Mouse (Mus musculus) C2C12 (cell line): ENCODE results near the gene Dsn1.
A peak's percentile ranks its signal among the peaks of the same experiment; 100 is the strongest.

ENCODE experiments used
- CEBPB ChIP-seq: IDR thresholded peaks from one replicate; pipeline ENCODE4 v1.6.1; 2011; ENCODE audit warnings: low read depth, mild to moderate bottlenecking, control low read depth, moderate library complexity
- CTCF ChIP-seq: IDR thresholded peaks from one replicate; pipeline ENCODE4 v1.5.1; 2011; ENCODE audit not compliant: control insufficient read depth, insufficient read depth, insufficient read length
- FOSL1 ChIP-seq: IDR thresholded peaks from one replicate; pipeline ENCODE4 v1.8.0; 2011; ENCODE audit warnings: mild to moderate bottlenecking, low read length; ENCODE audit not compliant: poor library complexity, insufficient read depth, severe bottlenecking
- MAX ChIP-seq: IDR thresholded peaks from one replicate; pipeline ENCODE4 v1.6.1; 2011; ENCODE audit warnings: mild to moderate bottlenecking, control low read depth
- MYOD1 ChIP-seq: IDR thresholded peaks from one replicate; pipeline ENCODE4 v1.6.1; 2011; ENCODE audit warnings: low read depth; ENCODE audit not compliant: control insufficient read depth, insufficient read length
- MYOG ChIP-seq: IDR thresholded peaks from one replicate; pipeline ENCODE4 v1.6.1; 2011; ENCODE audit not compliant: control insufficient read depth, insufficient read length; ENCODE audit errors: extremely low read depth
- USF1 ChIP-seq: IDR thresholded peaks from one replicate; pipeline ENCODE4 v1.6.1; 2011; ENCODE audit warnings: low read depth, mild to moderate bottlenecking, control low read depth, moderate library complexity

- TF ChIP-seq FOSL1 (no peak), CTCF (peak; percentile 32), CEBPB (no peak), USF1 (no peak), MYOG (no peak), MYOD1 (no peak), MAX (no peak)
These were observed 33.1 kb upstream of the Dsn1 start for GRCm38 (mm10) chr2:157039900-157040648.
